Mouse (Mus musculus) urinary bladder, adult 18-20 months (tissue): Measurements from ENCODE around the gene Akr1b3.

ENCODE experiments used
- DNase-seq, 2 experiments: peaks; one replicate each; pipeline ENCODE4 v3.0.0; 2022; ENCODE audit warnings: low spot score in 2 of 2, mixed read lengths in 2 of 2

Akr1b3 gene

DNA sequence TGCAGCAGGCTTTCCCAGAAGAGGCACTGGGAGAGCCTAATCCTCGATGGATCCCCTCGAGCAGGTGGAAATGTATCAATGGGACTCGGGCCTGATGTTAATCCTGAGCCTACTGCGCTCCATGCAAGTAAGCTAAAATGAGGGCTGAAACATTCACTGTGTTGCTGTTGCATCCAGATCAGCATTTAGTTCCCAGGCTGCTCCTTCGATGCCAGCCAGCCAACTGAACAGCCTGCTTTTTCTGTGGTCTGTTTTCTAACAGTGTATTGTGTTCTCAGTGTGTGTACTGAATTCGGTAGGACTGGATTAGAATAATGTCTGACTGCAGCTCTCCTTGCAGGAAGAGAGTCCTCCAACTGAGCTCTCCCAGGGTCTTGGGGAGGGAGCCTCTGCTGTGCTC is 46.6 kb downstream of the Akr1b3 start:
- no peak for DNase-seq

DNA sequence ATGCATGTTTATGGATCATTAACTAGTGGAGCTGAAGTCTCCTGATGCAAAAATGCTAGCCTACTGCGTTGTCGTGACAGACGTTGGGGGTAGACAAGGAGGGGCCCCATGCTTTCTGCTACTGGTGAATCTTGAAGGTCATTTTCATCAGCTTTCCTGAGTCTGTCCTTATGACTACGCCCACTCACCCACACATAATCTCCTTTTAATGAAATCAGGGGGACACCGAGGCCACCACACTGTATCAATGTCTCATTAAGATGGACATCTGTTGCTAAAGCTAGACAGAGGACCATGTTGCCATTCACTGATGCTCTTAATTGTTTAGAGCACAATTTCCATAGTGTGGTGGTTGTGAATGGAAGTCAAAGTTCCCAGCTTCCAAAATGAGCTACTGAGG is 58.7 kb downstream of the Akr1b3 start:
- DNase-seq, result no peak
